Mouse (Mus musculus): ENCODE data around the gene Plekhh2.

- no peak for TF ChIP-seq CTCF (conservative IDR thresholded peaks at IDR 0.05; ENCODE audit: low read length)
- no peak for TF ChIP-seq POU5F1 (IDR thresholded peaks at IDR 0.05; ENCODE audit: borderline replicate concordance, low read length)
Observed at GRCm38 (mm10) chr17:84474312-84474711, 37.4 kb upstream of the Plekhh2 start.
